Mouse (Mus musculus) CH12.LX (cell line): ENCODE measurements around the gene Gm20715. TPM values are rescaled to one million over a fixed set of nuclear protein-coding genes. Genes with fewer than 3 reads are reported as not detected.
"Not testable (repeated sequence)": the region's sequence is repeated elsewhere in the genome, so short reads cannot be mapped to it uniquely, and the experiment has no call there.

Experiments
- DNase-seq: peaks from one replicate; pipeline ENCODE4 v3.0.0-alpha.2; 2013; ENCODE audit errors: extremely low read depth
- H3K27ac ChIP-seq: 2 replicates; pipeline ENCODE4 v1.5.1; 2012; ENCODE audit warnings: low read depth, mild to moderate bottlenecking, control low read depth, moderate library complexity; ENCODE audit not compliant: insufficient read depth
- H3K27me3 ChIP-seq: replicated peaks from 2 replicates; pipeline ENCODE3; 2012; ENCODE audit warnings: inconsistent platforms
- H3K36me3 ChIP-seq, 2 experiments: replicated peaks in 1 of 2; 2 replicates each; pipeline versions ENCODE3 to v1.6.1; 2012; ENCODE audit warnings: inconsistent platforms in 1 of 2, low read length in 1 of 2, mild to moderate bottlenecking in 1 of 2, mixed read lengths in 1 of 2, moderate library complexity in 1 of 2; ENCODE audit not compliant: control insufficient read depth in 1 of 2, insufficient read depth in 1 of 2
- H3K4me1 ChIP-seq, 2 experiments: 2 replicates each; pipeline ENCODE4 v1.6.1; 2012; ENCODE audit warnings: inconsistent platforms in 1 of 2, moderate library complexity in 1 of 2; ENCODE audit not compliant: insufficient read depth in 2 of 2, control insufficient read depth in 1 of 2
- H3K4me2 ChIP-seq: 2 replicates; pipeline ENCODE4 v1.6.1; 2012; ENCODE audit warnings: low read depth, mild to moderate bottlenecking, control low read depth; ENCODE audit not compliant: poor library complexity, insufficient read depth, severe bottlenecking
- H3K4me3 ChIP-seq, 3 experiments: fragments of 150-350 bp in 1 of 3; sonication (generic) in 1 of 3; replicated peaks in 1 of 3; 2 replicates each; pipeline versions ENCODE3 to v1.5.1; 2011 to 2012; ENCODE audit warnings: low read depth in 2 of 3, low read length in 2 of 3, mild to moderate bottlenecking in 2 of 3, moderate library complexity in 2 of 3, control low read depth in 1 of 3, improper control_type of control experiment in 1 of 3, inconsistent platforms in 1 of 3, mixed read lengths in 1 of 3; ENCODE audit not compliant: poor library complexity in 1 of 3
- H3K79me2 ChIP-seq: replicated peaks from 2 replicates; pipeline ENCODE4 v1.6.1; 2012; ENCODE audit warnings: mild to moderate bottlenecking, moderate library complexity; ENCODE audit not compliant: control insufficient read depth, poor library complexity, insufficient read depth, severe bottlenecking; ENCODE audit errors: extremely low read depth
- H3K9ac ChIP-seq: 2 replicates; pipeline ENCODE4 v1.6.1; 2012; ENCODE audit warnings: low read depth, mild to moderate bottlenecking, control low read depth, moderate library complexity; ENCODE audit not compliant: insufficient read depth
- H3K9me3 ChIP-seq: replicated peaks from 2 replicates; pipeline ENCODE3; 2012; ENCODE audit warnings: low read length, inconsistent platforms, mixed read lengths
- CHD1 ChIP-seq: IDR thresholded peaks from 2 replicates; pipeline ENCODE4 v1.6.1; 2012; ENCODE audit warnings: low read depth, low read length, improper control_type of control experiment, inconsistent platforms
- ELF1 ChIP-seq: IDR thresholded peaks from 2 replicates; pipeline ENCODE4 v1.6.1; 2014; ENCODE audit warnings: low read depth, mild to moderate bottlenecking, inconsistent platforms, low read length, improper control_type of control experiment
- EP300 ChIP-seq: IDR thresholded peaks from 2 replicates; pipeline ENCODE4 v1.6.1; 2011; ENCODE audit warnings: low read length, improper control_type of control experiment
- HCFC1 ChIP-seq: IDR thresholded peaks from 2 replicates; pipeline ENCODE4 v1.6.1; 2012; ENCODE audit warnings: low read depth, mild to moderate bottlenecking, inconsistent platforms, low read length, improper control_type of control experiment
- JUND ChIP-seq: conservative IDR thresholded peaks from 2 replicates; pipeline ENCODE4 v1.6.1; 2011; ENCODE audit warnings: low read depth, low read length, improper control_type of control experiment
- KAT2A ChIP-seq: IDR thresholded peaks from 2 replicates; pipeline ENCODE4 v1.6.1; 2012; ENCODE audit warnings: low read length, improper control_type of control experiment, inconsistent platforms; ENCODE audit not compliant: insufficient replicate concordance
- MAFK ChIP-seq: IDR thresholded peaks from 2 replicates; pipeline ENCODE4 v1.6.1; 2011; ENCODE audit warnings: low read length, improper control_type of control experiment; ENCODE audit not compliant: insufficient replicate concordance
- MAX ChIP-seq: IDR thresholded peaks from 2 replicates; pipeline ENCODE4 v1.6.1; 2011; ENCODE audit warnings: low read length, improper control_type of control experiment
- MAZ ChIP-seq: IDR thresholded peaks from 2 replicates; pipeline ENCODE4 v1.6.1; 2012; ENCODE audit warnings: low read depth, mild to moderate bottlenecking, inconsistent platforms, low read length, improper control_type of control experiment, moderate library complexity
- MEF2A ChIP-seq: IDR thresholded peaks from 2 replicates; pipeline ENCODE4 v1.6.1; 2014; ENCODE audit warnings: low read depth, mild to moderate bottlenecking, inconsistent platforms, low read length, improper control_type of control experiment, borderline replicate concordance
- MYC ChIP-seq: IDR thresholded peaks from 2 replicates; pipeline ENCODE4 v1.6.1; 2011; ENCODE audit warnings: low read depth, mild to moderate bottlenecking, improper control_type of control experiment, low read length
- PAX5 ChIP-seq: IDR thresholded peaks from 2 replicates; pipeline ENCODE4 v1.6.1; 2012; ENCODE audit warnings: low read length, inconsistent platforms, mixed read lengths
- POLR2AphosphoS2 ChIP-seq: IDR thresholded peaks from 2 replicates; pipeline ENCODE4 v1.6.1; 2011; ENCODE audit warnings: low read depth, low read length, improper control_type of control experiment
- RAD21 ChIP-seq: IDR thresholded peaks from 2 replicates; pipeline ENCODE4 v1.6.1; 2011; ENCODE audit warnings: low read depth, mild to moderate bottlenecking, low read length, improper control_type of control experiment, moderate library complexity
- RCOR1 ChIP-seq: conservative IDR thresholded peaks from 2 replicates; pipeline ENCODE4 v1.6.1; 2012; ENCODE audit warnings: low read depth, mild to moderate bottlenecking, inconsistent platforms, low read length, improper control_type of control experiment
- SIN3A ChIP-seq: IDR thresholded peaks from 2 replicates; pipeline ENCODE4 v1.6.1; 2012; ENCODE audit warnings: low read length, improper control_type of control experiment, inconsistent platforms
- SMC3 ChIP-seq: IDR thresholded peaks from 2 replicates; pipeline ENCODE4 v1.6.1; 2011; ENCODE audit warnings: low read depth, low read length, improper control_type of control experiment
- TCF12 ChIP-seq: IDR thresholded peaks from 2 replicates; pipeline ENCODE4 v1.6.1; 2014; ENCODE audit warnings: low read depth, mild to moderate bottlenecking, inconsistent platforms, low read length, improper control_type of control experiment
- USF1 ChIP-seq: IDR thresholded peaks from 2 replicates; pipeline ENCODE4 v1.6.1; 2014; ENCODE audit warnings: low read depth, mild to moderate bottlenecking, inconsistent platforms, low read length, improper control_type of control experiment
- ZC3H11A ChIP-seq: IDR thresholded peaks from 2 replicates; pipeline ENCODE4 v1.6.1; 2012; ENCODE audit warnings: low read depth, mild to moderate bottlenecking, inconsistent platforms, low read length, improper control_type of control experiment
- dilution Hi-C: fragments of 300-500 bp; cut with MboI; formaldehyde crosslinking; loops from 2 replicates; pipeline ENCODE4 v1.14.3; 2020; ENCODE audit warnings: low sequenced_read_pairs; ENCODE audit not compliant: extremely low pct_unique_long_range_greater_than_20kb, extremely low pct_ligation_motif_present
- in situ Hi-C: fragments of 300-500 bp; cut with MboI; formaldehyde crosslinking; loops from 3 replicates; pipeline ENCODE4 v1.14.3; 2019; ENCODE audit warnings: low sequenced_read_pairs, low pct_ligation_motif_present, low pct_unique_long_range_greater_than_20kb, mixed read lengths
- polyA plus RNA-seq: library from polyadenylated mRNA; unstranded; fragments of >175 nt; gene quantifications from 2 replicates; pipeline ENCODE4 v1.2.1, GENCODE M21; 2012; ENCODE audit warnings: low read depth; ENCODE audit not compliant: insufficient read length
- total RNA-seq, 2 experiments: library from RNA; depleted of rRNA; stranded (reverse); fragments of 300-350 nt in 1 of 2; fragments of >200 nt in 1 of 2; gene quantifications; 2 replicates each; pipeline ENCODE4 v1.2.3; 2012 to 2014

The Gm20715 gene
- total and polyA plus RNA-seq, 3 experiments = not detected

GRCm38 (mm10) chr7:6466951-6467350 lies 56.9 kb downstream of the Gm20715 start, which contains the start of gene Olfr1346:
TSS of gene Olfr1346 (plus strand) at chr7:6467101.
- peaks cover 13% of the 10 kb centered on the region for H3K9me3 ChIP-seq
- no peak for DNase-seq
- in situ Hi-C loops (no loop called here), dilution Hi-C loops (no loop called here)
- H3K79me2 ChIP-seq = no peaks in the 10 kb centered on the region
- TF ChIP-seq ELF1 (no peak), ZC3H11A (no peak), RCOR1 (no peak), MAZ (no peak), MAX (no peak), PAX5 (no peak), TCF12 (no peak), MAFK (no peak), KAT2A (no peak), RAD21 (no peak), MYC (no peak)
- TF ChIP-seq, all 38 proteins: peak for 0
- Histone ChIP-seq H3K9ac (no peak within 1 kb of the TSS), H3K4me1 (no peaks in the 10 kb centered on the region), H3K27me3 (no peaks in the 10 kb centered on the region), H3K27ac (no peak within 1 kb of the TSS), H3K4me2 (no peak within 1 kb of the TSS), H3K36me3 (no peaks in the 10 kb centered on the region), H3K4me3 (no peak within 1 kb of the TSS)

GRCm38 (mm10) chr7:6477633-6478032 lies 67.6 kb downstream of the Gm20715 start:
- dilution Hi-C loops, H3K27me3 ChIP-seq, H3K9ac ChIP-seq, H3K27ac ChIP-seq, H3K4me3 ChIP-seq, H3K36me3 ChIP-seq, H3K79me2 ChIP-seq, DNase-seq, in situ Hi-C loops, H3K4me2 ChIP-seq, H3K4me1 ChIP-seq: not testable (repeated sequence)
- H3K9me3 ChIP-seq = peaks cover 36% of the 10 kb centered on the region

- dilution Hi-C loops (no loop called here), in situ Hi-C loops (no loop called here)
- Histone ChIP-seq H3K27ac (no peak within 1 kb of the TSS), H3K4me1 (no peaks in the 10 kb centered on the region), H3K36me3 (no peaks in the 10 kb centered on the region), H3K27me3 (no peaks in the 10 kb centered on the region), H3K79me2 (no peaks in the 10 kb centered on the region), H3K9ac (no peak within 1 kb of the TSS), H3K4me3 (no peak within 1 kb of the TSS), H3K9me3 (peaks cover 29% of the 10 kb centered on the region), H3K4me2 (no peak within 1 kb of the TSS)
- TF ChIP-seq MAFK = no peak
- no peak for TF ChIP-seq ZC3H11A
- no peak for TF ChIP-seq MAX
- no peak for TF ChIP-seq CHD1
- TF ChIP-seq EP300 = no peak
- TF ChIP-seq POLR2AphosphoS2 = no peak
- no peak for TF ChIP-seq JUND
- no peak for TF ChIP-seq MAZ
- no peak for TF ChIP-seq SIN3A
- TF ChIP-seq USF1 = no peak
- TF ChIP-seq MEF2A = no peak
- no peak for TF ChIP-seq SMC3
- TF ChIP-seq TCF12 = no peak
- TF ChIP-seq HCFC1 = no peak
- no peak for DNase-seq
Observed at GRCm38 (mm10) chr7:6486841-6487240, 76.8 kb downstream of the Gm20715 start, which contains the start of gene Olfr5. TSS of gene Olfr5 (minus strand) at chr7:6486941.
